Mouse (Mus musculus) myocyte (in vitro differentiated cells): ENCODE data around the gene Ap2a2. TPM values are rescaled to one million over a fixed set of nuclear protein-coding genes. Genes with fewer than 3 reads are reported as not detected.

Experiments
- H3K27me3 ChIP-seq: one replicate; pipeline ENCODE4 v1.6.1; 2011; ENCODE audit not compliant: control insufficient read depth, insufficient read depth, insufficient read length
- H3K36me3 ChIP-seq: one replicate; pipeline ENCODE4 v1.6.1; 2011; ENCODE audit not compliant: control insufficient read depth, insufficient read depth
- H3K4me2 ChIP-seq: one replicate; pipeline ENCODE4 v1.6.1; 2011; ENCODE audit warnings: low read depth, control low read depth
- H3K4me3 ChIP-seq: one replicate; pipeline ENCODE4 v1.5.1; 2011; ENCODE audit warnings: mild to moderate bottlenecking, control low read depth, moderate library complexity
- H3K79me2 ChIP-seq: one replicate; pipeline ENCODE4 v1.6.1; 2011; ENCODE audit not compliant: control insufficient read depth, insufficient read depth
- H3ac ChIP-seq: one replicate; pipeline ENCODE4 v1.6.1; 2011; ENCODE audit not compliant: control insufficient read depth, insufficient read length
- CEBPB ChIP-seq: IDR thresholded peaks from 2 replicates; pipeline ENCODE4 v1.6.1; 2011; ENCODE audit warnings: mild to moderate bottlenecking, moderate library complexity; ENCODE audit not compliant: poor library complexity, insufficient read depth, severe bottlenecking
- E2F4 ChIP-seq: IDR thresholded peaks from one replicate; pipeline ENCODE4 v1.6.1; 2011; ENCODE audit warnings: mild to moderate bottlenecking, control low read depth, moderate library complexity; ENCODE audit not compliant: insufficient read depth
- MAX ChIP-seq: IDR thresholded peaks from one replicate; pipeline ENCODE4 v1.6.1; 2011; ENCODE audit warnings: low read depth, mild to moderate bottlenecking, control low read depth
- MYOD1 ChIP-seq, 3 experiments: IDR thresholded peaks; one replicate each; pipeline ENCODE4 v1.6.1; 2011; ENCODE audit warnings: control low read depth in 2 of 3, low read depth in 2 of 3, mild to moderate bottlenecking in 2 of 3, moderate library complexity in 1 of 3; ENCODE audit not compliant: insufficient read length in 2 of 3, control insufficient read depth in 1 of 3
- MYOG ChIP-seq, 3 experiments: IDR thresholded peaks; one replicate each; pipeline ENCODE4 v1.6.1; 2011; ENCODE audit warnings: control low read depth in 2 of 3, low read depth in 2 of 3, mild to moderate bottlenecking in 2 of 3; ENCODE audit not compliant: insufficient read length in 2 of 3, control insufficient read depth in 1 of 3, insufficient read depth in 1 of 3
- POLR2A ChIP-seq: IDR thresholded peaks from one replicate; pipeline ENCODE4 v1.6.1; 2011; ENCODE audit warnings: low read depth, mild to moderate bottlenecking, control low read depth, moderate library complexity; ENCODE audit not compliant: insufficient read length
- POLR2AphosphoS2 ChIP-seq: IDR thresholded peaks from one replicate; pipeline ENCODE4 v1.6.1; 2011; ENCODE audit warnings: low read depth, control low read depth; ENCODE audit not compliant: insufficient read length
- REST ChIP-seq: IDR thresholded peaks from one replicate; pipeline ENCODE4 v1.6.1; 2011; ENCODE audit warnings: mild to moderate bottlenecking, control low read depth, moderate library complexity; ENCODE audit not compliant: insufficient read depth, insufficient read length
- SRF ChIP-seq: IDR thresholded peaks from one replicate; pipeline ENCODE4 v1.6.1; 2011; ENCODE audit warnings: low read depth; ENCODE audit not compliant: control insufficient read depth, insufficient read length
- TCF12 ChIP-seq: IDR thresholded peaks from one replicate; pipeline ENCODE4 v1.6.1; 2011; ENCODE audit warnings: mild to moderate bottlenecking, control low read depth; ENCODE audit not compliant: poor library complexity, insufficient read depth, severe bottlenecking
- TCF3 ChIP-seq: IDR thresholded peaks from one replicate; pipeline ENCODE4 v1.6.1; 2011; ENCODE audit warnings: low read depth, control low read depth; ENCODE audit not compliant: insufficient read length
- USF1 ChIP-seq: IDR thresholded peaks from one replicate; pipeline ENCODE4 v1.6.1; 2011; ENCODE audit warnings: low read depth, mild to moderate bottlenecking, control low read depth, moderate library complexity
- polyA plus RNA-seq: library from polyadenylated mRNA; unstranded; fragments of >200 nt; fragmentation: generic; extraction: Trizol; gene quantifications from one replicate; pipeline ENCODE4 v1.2.1, GENCODE M21; 2012; ENCODE audit warnings: missing spikeins

The Ap2a2 gene
- 89.2 TPM for polyA plus RNA-seq

DNA sequence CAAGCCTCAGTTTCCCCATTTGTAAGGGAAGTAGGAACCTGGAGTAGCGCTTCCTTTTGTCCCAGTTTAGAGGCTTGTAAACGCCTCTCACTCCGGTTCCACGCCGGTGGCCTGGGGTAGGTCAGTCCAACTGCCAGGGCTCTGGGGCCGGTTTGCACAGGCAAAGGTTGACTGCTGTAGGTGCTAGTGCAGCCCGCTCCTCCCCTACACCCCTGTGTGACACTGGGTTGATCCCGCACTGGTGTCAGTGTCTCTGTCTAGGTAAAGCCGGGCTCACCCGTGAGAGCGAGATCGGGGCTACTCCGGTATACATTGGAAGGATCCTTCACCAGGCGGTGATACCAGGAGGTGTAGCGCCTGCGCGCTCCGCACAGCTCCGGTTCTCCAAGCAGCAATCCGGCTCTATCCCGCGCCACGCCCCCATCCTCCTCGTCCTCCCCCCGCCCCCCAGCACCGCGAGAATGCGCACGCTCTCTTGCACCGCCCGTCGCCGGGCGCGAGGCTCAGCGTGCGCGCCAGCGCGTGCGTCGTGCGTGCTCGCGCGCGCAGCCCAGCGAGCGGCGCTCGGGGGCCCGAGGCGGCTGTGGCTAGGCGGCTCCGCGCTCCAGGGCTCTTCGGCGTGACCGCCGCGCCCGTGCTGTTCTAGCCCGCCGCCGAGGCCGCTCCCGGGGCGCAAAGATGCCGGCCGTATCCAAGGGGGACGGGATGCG lies at the start of gene Ap2a2:
Gene Ap2a2, plus strand, starts transcription at position 492 of the 710 bp plus-strand sequence.
- Histone ChIP-seq H3K4me2 (peak within 1 kb of the TSS; percentile 91), H3ac (peak within 1 kb of the TSS; percentile 83), H3K4me3 (peak within 1 kb of the TSS; percentile 79), H3K27me3 (no peaks in the 10 kb centered on the region), H3K79me2 (peaks cover 36% of the 10 kb centered on the region), H3K36me3 (no peaks in the 10 kb centered on the region)
- TF ChIP-seq POLR2AphosphoS2 = peak; percentile 86
- TF ChIP-seq E2F4 = no peak
- peak; percentile 78 for TF ChIP-seq POLR2A
- TF ChIP-seq CEBPB = no peak
- TF ChIP-seq USF1 = no peak
- no peak for TF ChIP-seq SRF
- TF ChIP-seq MYOD1 (IDR thresholded peaks at IDR 0.05; ENCODE audit: control insufficient read depth in 1 of 3, insufficient read length in 2 of 3, low read depth in 2 of 3) = peak in 1 of 3 experiments; percentile 18
- TF ChIP-seq TCF12 = no peak
- peak in 1 of 3 experiments; percentile 19 for TF ChIP-seq MYOG (IDR thresholded peaks at IDR 0.05; ENCODE audit: control insufficient read depth in 1 of 3, insufficient read depth in 1 of 3, insufficient read length in 2 of 3, low read depth in 2 of 3)
- TF ChIP-seq REST = no peak
- TF ChIP-seq TCF3 = no peak
- TF ChIP-seq MAX = no peak

DNA sequence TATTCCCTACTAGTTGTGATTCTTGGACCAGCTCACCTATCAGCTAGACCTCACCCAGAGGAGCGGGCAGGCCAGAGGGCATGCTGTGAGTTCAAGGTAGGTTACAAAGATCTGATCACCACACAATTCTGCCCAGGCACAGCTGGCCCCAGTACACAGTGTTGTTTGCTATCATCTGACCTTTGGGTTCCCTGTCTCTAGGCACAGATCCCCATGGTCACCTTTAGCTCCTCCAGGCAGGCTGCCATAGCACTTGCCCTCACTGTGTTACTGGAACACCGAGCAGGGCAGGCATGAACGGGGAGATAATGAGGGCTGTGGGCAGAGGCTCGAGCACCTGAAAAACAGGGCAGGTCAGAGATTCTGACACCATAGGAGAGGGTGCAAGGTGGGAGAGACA lies 44.3 kb upstream of the Ap2a2 start:
- H3K27me3 ChIP-seq = no peaks in the 10 kb centered on the region
- H3K79me2 ChIP-seq = no peaks in the 10 kb centered on the region
- H3ac ChIP-seq = no peak overlapping the region
- peaks cover 9% of the 10 kb centered on the region for H3K36me3 ChIP-seq
- H3K4me3 ChIP-seq = no peak overlapping the region
- TF ChIP-seq TCF3 = no peak
- TF ChIP-seq SRF = no peak
- no peak for TF ChIP-seq MYOD1 (IDR thresholded peaks at IDR 0.05; ENCODE audit: control insufficient read depth in 1 of 3, insufficient read length in 2 of 3, low read depth in 2 of 3)
- TF ChIP-seq POLR2A = no peak
- TF ChIP-seq USF1 = no peak
- no peak for TF ChIP-seq E2F4
- TF ChIP-seq REST = no peak
- TF ChIP-seq MYOG (IDR thresholded peaks at IDR 0.05; ENCODE audit: control insufficient read depth in 1 of 3, insufficient read depth in 1 of 3, insufficient read length in 2 of 3, low read depth in 2 of 3) = no peak
- TF ChIP-seq POLR2AphosphoS2 = no peak
- TF ChIP-seq TCF12 = no peak
- TF ChIP-seq MAX = no peak
- TF ChIP-seq CEBPB = no peak
- H3K4me2 ChIP-seq = no peak overlapping the region

DNA sequence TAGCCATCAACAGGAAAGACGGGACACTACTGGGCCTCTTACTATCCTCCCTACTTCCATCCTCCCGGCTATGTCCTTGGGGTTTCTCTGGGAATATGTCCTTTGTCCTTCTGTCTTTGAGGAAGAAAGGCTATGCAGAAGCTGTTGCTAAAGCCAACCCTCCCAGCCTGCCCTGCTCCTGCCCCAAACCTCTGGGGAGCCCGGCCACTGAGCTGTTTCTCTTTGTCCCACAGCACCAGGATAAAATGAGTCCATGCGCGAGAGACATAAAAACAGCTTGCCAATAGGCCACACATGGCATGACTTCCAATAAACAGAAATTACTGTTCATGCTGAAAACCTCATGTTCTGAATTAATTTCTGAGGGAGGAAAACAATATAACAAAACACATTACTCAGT lies 43.7 kb upstream of the Ap2a2 start:
- no peak overlapping the region for H3K4me3 ChIP-seq
- peaks cover 9% of the 10 kb centered on the region for H3K36me3 ChIP-seq

DNA sequence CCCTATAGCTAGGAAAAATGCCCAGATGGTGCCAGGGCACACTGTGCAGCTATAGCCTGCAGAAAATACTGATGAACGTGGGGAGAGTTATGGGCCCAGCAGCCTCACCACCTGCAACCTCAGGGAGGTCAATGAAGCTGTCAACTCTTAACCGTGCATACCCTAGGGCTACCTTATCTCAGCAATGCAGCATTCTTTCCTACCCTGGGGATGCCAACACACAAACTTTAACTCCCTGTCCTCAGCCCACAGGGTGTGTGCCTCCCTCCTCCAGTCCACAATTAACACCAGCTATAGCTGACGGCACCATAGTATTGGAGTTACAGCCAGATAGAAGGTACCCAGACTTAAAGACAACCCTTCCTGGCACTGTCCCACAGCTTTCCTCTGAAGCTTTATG lies 43.0 kb upstream of the Ap2a2 start:
- TF ChIP-seq SRF (no peak), POLR2A (no peak), MYOG (IDR thresholded peaks at IDR 0.05; ENCODE audit: control insufficient read depth in 1 of 3, insufficient read depth in 1 of 3, insufficient read length in 2 of 3, low read depth in 2 of 3) (no peak), MAX (no peak), CEBPB (no peak), POLR2AphosphoS2 (no peak), E2F4 (no peak), MYOD1 (IDR thresholded peaks at IDR 0.05; ENCODE audit: control insufficient read depth in 1 of 3, insufficient read length in 2 of 3, low read depth in 2 of 3) (no peak), USF1 (no peak), TCF3 (no peak), TCF12 (no peak)
- no peak overlapping the region for H3ac ChIP-seq
- no peaks in the 10 kb centered on the region for H3K27me3 ChIP-seq
- H3K36me3 ChIP-seq = peaks cover 5% of the 10 kb centered on the region
- no peak overlapping the region for H3K4me2 ChIP-seq
- no peaks in the 10 kb centered on the region for H3K79me2 ChIP-seq
- H3K4me3 ChIP-seq = no peak overlapping the region

More for the DNA sequence above, 43.7 kb upstream of the Ap2a2 start:
- Histone ChIP-seq H3K79me2 (no peaks in the 10 kb centered on the region), H3ac (no peak overlapping the region), H3K4me2 (no peak overlapping the region), H3K27me3 (no peaks in the 10 kb centered on the region)
- TF ChIP-seq CEBPB = no peak
- TF ChIP-seq MYOG (IDR thresholded peaks at IDR 0.05; ENCODE audit: control insufficient read depth in 1 of 3, insufficient read depth in 1 of 3, insufficient read length in 2 of 3, low read depth in 2 of 3) = no peak
- TF ChIP-seq POLR2A = no peak
- no peak for TF ChIP-seq MAX
- TF ChIP-seq MYOD1 (IDR thresholded peaks at IDR 0.05; ENCODE audit: control insufficient read depth in 1 of 3, insufficient read length in 2 of 3, low read depth in 2 of 3) = no peak
- no peak for TF ChIP-seq E2F4
